Mouse (Mus musculus) layer of hippocampus, adult 2 months (tissue): ENCODE results near the gene Six4. TPM values are rescaled to one million over a fixed set of nuclear protein-coding genes. Genes with fewer than 3 reads are reported as not detected.

Experiments
- DNase-seq, 2 experiments: peaks; one replicate each; pipeline ENCODE4 v3.0.0; 2022; ENCODE audit warnings: low spot score in 2 of 2
- H3K27ac ChIP-seq: fragments of 200-600 bp; 2 replicates; pipeline ENCODE4 v1.8.1; 2022
- H3K4me3 ChIP-seq: fragments of 200-600 bp; 2 replicates; pipeline ENCODE4 v1.8.1; 2022; ENCODE audit warnings: mild to moderate bottlenecking
- CTCF ChIP-seq: fragments of 200-600 bp; conservative IDR thresholded peaks from 2 replicates; pipeline ENCODE4 v1.8.1; 2022; ENCODE audit warnings: antibody characterized with exemption, mild to moderate bottlenecking, moderate library complexity
- total RNA-seq, 2 experiments: library from RNA; stranded (reverse); gene quantifications; 2 replicates each; pipeline ENCODE4 v1.2.3; 2021

Gene Six4
- total RNA-seq, 2 experiments from 2014 or later, result 0.77 to 1.0 TPM

DNA sequence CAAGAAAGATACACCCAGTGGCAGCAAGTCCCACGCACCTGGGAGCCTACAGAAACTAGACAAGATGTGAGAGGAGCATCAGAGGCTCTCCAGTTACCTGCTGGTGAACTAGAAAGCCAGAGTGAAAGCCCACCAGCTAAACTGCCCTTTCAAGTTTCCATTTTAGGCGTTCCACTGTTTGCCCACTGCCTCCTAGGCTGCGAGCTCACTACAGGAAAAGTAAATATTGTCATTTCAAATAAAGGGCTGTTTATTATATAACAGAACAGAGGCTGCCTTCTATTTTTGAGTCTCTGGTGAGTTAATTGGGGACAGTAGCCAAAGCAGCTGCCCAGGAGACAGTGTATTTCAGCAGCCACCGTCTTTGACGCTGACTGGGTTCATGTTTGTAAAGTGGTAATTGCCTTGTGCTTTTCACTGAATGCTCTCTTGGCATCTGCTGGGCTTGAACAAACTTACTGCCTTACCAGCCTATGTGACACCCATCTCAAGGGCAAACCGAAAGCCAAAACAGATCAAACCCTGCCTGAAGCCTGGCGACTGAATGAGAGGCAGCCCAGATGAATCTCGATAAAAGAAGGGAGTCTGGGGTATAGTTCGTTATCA, 52.3 kb downstream of the Six4 start:
- H3K27ac ChIP-seq, result no peak overlapping the region
- TF ChIP-seq CTCF, result no peak
- H3K4me3 ChIP-seq, result no peak overlapping the region
- DNase-seq, result no peak

DNA sequence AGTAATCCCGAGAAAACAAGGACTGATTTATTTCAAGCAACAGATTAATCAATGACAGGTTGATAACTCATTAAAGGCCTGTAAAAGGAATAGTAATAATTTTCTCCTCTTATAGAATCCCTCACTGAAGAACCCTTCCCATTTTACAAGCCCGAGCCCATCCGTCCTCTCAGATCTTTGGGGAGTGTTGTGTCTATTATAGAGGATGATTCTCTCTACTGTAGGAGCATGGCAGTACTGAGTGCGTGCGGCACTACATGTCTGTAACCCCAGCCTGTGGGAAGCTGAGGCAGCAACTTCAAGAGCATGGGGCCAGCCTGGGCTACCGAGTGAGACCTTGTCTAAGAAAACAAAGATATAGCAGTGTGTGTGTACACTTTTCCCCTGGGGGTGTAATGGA, 55.8 kb downstream of the Six4 start:
- H3K4me3 ChIP-seq, result no peak overlapping the region
- DNase-seq, result no peak
- no peak for TF ChIP-seq CTCF
- no peak overlapping the region for H3K27ac ChIP-seq

DNA sequence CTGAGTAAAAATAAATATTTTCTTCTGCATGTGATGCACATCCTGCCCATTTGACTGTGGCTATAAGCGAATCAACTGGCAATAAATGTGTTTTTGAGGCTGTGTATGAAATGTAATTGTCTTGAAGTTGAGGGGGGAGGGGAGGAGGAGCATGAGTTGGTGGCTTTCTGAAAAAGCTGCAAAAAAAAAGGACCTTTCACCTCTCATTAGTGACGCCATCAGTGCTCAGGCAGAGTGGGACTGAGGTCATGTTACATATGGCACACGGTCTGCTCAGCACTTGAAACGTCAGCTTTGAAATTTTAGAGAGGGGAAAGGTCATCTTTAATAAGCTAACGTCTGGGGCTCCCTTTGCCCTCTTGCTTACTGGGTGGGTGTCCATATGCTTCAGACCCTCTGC, 57.8 kb downstream of the Six4 start:
- Histone ChIP-seq H3K4me3 (no peak overlapping the region), H3K27ac (no peak overlapping the region)
- no peak for DNase-seq
- TF ChIP-seq CTCF, result no peak

DNA sequence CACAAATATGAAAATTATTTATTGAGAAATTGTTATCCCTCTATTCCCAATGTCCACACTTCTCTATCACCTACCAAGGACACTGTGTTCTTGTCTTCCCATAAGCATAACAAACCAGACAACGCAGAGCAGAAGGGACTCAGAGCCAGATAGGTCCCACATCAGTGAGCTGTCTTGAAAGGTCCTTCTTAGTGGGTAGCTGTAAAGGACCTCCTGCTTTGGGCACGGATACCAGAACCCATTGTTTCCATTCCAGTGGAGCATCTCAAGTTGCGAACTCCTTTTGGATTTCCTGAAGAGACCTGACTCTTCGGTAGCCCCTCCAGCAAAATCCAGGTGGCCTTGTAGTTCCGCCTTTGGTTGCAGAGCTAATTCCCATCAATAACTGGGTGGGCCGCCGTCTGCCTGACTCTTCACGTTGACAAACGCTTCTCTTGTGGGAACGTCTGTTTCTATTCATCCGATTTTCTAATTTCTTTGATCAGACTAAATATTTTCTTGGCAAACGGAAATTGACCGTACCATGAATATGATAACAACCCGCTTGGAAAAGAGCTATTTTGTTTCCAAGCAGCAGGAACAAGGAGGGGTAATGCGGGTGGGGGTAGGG, 58.6 kb downstream of the Six4 start:
- Histone ChIP-seq H3K27ac (no peak overlapping the region), H3K4me3 (no peak overlapping the region)
- no peak for DNase-seq
- TF ChIP-seq CTCF, result no peak

DNA sequence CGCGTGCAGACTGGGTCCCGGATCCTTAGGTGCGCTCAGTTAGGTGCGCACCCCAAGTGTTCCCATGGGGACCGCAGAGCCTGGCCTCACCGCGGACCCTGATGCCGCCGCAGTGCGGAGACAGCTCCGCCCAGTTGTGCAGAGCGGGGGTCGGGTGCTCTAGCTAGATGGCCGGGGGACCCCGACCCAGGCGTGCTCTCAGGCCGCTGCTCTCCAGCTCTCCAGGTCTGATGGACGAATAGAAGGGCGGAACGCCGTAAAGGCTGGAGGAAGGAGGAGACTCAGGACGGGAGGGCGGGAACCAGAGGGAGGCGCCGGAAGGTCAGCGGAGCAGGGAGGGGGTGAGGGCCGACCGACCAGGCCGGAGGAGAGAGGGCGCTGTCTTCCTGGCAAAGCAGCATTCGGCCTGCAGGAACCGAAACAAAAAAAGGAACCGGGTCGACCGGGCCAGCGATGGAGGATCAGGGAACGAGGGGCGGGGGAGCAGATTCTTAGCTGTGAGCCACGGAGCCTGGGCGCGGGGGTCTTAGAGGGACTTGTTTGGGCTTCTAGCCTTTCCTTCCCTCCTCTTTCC, 59.5 kb downstream of the Six4 start, which contains the start of gene Six1:
Six1 (minus strand) TSS at position 220 of the 574 bp plus-strand sequence.
- DNase-seq, result no peak
- Histone ChIP-seq H3K27ac (no peak within 1 kb of the TSS), H3K4me3 (peak within 1 kb of the TSS; percentile 49)
- peak; percentile 48 for TF ChIP-seq CTCF

DNA sequence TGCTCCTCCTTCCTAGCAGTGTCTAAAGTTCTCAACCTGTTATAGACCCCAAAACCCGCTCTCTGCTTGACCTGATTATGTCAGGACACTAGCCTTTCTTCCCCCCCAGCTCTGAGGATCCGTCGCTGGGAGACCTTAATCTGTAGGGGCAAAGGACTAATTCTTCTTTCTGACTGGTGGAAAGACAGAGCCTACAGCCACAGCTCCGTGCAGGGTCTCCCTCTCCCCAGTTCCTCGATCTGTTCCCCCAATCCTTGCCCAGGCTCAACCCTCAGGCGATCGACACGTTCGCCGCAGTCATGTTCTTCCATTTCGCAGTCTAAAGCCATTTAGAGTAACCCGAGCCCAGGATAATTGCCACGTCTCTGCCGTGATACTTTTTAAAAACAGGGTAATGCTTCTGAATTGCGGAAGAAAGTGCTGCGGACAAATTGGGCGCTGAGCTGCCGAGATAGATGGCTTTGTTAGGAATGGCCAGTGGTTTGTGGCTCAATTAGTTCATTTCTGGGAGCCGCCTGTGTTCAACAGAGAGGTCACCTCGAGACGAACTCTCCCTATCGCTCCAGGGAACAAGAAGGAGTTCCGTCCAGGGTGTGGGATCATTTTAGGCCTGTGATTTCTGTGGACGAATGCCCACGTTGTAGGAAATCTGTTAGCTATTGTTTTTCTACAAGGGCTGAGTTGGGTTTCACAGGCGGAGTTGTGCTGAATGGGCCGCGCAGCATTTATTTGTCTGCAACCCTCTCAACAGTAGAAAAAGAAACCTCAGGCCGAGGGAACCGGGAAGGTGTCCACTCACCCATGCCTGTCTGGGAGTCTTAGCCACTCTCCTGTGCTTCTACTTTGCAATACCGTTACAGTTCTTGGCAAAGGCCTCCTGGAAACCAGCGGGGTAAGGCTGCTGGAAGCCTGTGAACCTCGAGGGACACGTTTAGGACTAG, 60.3 kb downstream of the Six4 start:
- H3K4me3 ChIP-seq, result no peak overlapping the region; the same call in 1 of the 2 replicates
- no peak for TF ChIP-seq CTCF
- H3K27ac ChIP-seq, result no peak overlapping the region
- DNase-seq, result no peak

DNA sequence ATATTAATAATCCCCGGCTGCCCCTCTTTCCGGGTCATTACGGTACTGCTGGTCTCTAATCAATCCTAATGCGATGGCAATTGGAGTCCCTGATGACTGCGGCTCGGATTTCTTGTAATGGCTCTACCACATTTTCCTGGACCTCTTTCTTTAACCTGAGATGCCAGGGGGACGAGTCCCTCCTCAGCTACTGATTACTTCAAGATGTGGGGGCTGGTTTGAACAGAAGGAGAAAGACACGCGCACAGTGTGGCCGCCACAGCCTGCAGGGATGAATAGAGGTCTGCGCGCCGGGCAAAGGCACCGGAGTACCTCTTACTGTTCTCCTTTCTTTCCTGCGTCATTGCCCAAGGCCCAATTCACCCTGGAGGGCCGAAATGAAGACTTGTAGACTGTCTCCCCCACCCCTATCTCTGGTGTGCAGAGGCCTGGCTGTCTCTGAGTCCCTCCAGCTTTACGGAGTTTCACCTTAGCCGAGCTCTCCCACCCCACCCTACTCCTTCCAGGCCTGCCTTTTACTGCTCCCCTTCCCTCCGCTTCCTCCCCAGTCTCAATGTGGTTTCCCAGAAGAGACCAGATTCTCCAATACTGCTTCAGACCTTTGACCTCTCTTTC, 61.1 kb downstream of the Six4 start:
- TF ChIP-seq CTCF, result no peak
- H3K27ac ChIP-seq, result no peak overlapping the region
- H3K4me3 ChIP-seq, result no peak overlapping the region
- DNase-seq, result no peak

DNA sequence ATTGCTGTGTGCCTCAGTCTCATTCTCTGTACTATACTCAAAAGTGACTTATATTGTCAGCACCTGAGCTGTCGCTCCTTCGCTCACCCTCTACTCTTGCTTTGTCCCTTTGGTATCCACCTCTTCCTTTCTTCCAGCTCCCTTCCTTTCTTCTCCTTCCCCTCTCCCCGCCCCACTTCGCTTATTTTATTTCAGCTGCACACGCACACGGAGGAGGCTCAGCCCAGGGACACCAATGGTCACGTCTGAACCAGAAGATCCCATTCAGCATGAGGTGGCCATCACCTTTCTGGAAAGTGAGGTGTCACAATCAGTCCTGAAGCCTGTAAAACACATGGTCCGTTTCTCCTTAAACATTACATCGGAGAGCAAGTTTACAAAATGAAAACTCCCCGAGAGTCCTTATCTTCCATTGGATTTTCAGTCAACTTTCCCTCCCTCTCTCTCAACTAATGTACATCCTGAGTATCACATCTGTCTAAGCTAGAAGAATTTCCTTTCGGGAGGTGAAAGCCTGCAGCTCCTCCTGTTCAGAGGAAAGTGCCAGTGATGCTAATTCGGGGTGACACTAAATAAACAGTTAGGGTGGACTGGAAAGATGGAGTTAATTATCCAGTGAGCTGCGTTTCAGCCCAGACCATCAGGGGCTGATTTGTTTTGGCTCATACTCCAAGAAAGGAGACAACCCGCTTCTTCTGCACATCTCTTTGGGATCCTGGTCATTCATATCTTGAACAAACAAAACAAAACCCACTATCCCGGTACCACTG, 62.3 kb downstream of the Six4 start:
- Histone ChIP-seq H3K4me3 (no peak overlapping the region), H3K27ac (no peak overlapping the region)
- TF ChIP-seq CTCF, result no peak
- DNase-seq, result no peak

DNA sequence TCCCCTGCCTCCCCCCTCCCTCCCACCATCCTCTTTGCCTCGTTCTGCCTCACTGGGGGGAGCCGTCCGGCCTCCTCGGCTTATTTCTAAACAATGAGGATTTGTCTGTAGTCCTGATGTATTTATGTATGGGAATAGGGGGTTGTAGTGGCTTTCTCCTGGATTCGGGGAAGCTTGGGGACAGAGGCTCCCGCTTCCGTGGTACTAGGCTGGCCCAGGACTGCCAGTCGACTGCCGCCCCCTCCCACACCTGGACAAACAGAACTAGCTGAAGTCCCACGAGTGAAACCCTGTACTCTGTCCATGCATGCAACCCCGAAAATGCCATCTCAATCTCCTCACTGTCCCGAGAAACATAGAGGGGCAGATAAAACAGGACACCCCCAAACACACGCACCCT, 63.0 kb downstream of the Six4 start:
- no peak overlapping the region for H3K4me3 ChIP-seq
- H3K27ac ChIP-seq, result no peak overlapping the region
- TF ChIP-seq CTCF, result no peak
- DNase-seq, result no peak

Other genes with a start within 250 kb of the Six4 start
- gene Six6, start 173.6 kb downstream of the Six4 start, total RNA-seq, result not detected
- gene 4930447C04Rik, start 172.7 kb downstream of the Six4 start, total RNA-seq, result 1 to 10 TPM; 6.1 to 6.5 TPM
- under 1 TPM; 0.18 to 0.20 TPM for gene Six1, start 59.6 kb downstream of the Six4 start, total RNA-seq
- 10 to 100 TPM; 25.6 to 26.9 TPM for gene Mnat1, start 10.3 kb upstream of the Six4 start, total RNA-seq
- 10 to 100 TPM in 1 of 2 experiments, 1 to 10 TPM in 1; 9.7 to 13.0 TPM for gene Trmt5, start 173.3 kb upstream of the Six4 start, total RNA-seq
- 10 to 100 TPM; 14.2 to 18.2 TPM for gene Slc38a6, start 173.3 kb upstream of the Six4 start, total RNA-seq